Mouse (Mus musculus) heart, postnatal 10 days (tissue): Measurements from ENCODE around the gene Prtg. TPM values are rescaled to one million over a fixed set of nuclear protein-coding genes. Genes with fewer than 3 reads are reported as not detected.

Source experiments
- DNase-seq, 2 experiments: peaks; one replicate each; pipeline ENCODE4 v3.0.0; 2021
- intact Hi-C: fragments of 180-260 bp; cut with DNase I; formaldehyde crosslinking; loops from one replicate; pipeline ENCODE4 v1.15.1; 2025
- total RNA-seq, 2 experiments: library from RNA; stranded (reverse); gene quantifications; 2 replicates each; pipeline ENCODE4 v1.2.3; 2021

Prtg gene
- total RNA-seq, 2 experiments from 2014 or later = 0.22 TPM

- intact Hi-C loops = no loop called here
Measured at GRCm38 (mm10) chr9:72961959-72962358, 155.3 kb downstream of the Prtg start.

More at GRCm38 (mm10) chr9:72961959-72962358, 155.3 kb downstream of the Prtg start:
- no peak for DNase-seq

Other genes with a start within 250 kb of the Prtg start
- gene Nedd4, start 144.5 kb upstream of the Prtg start, total RNA-seq = 100 to 1,000 TPM; 490 to 566 TPM
- 1 to 10 TPM; 7.4 to 8.3 TPM for gene Pygo1, start 118.8 kb downstream of the Prtg start, total RNA-seq
- gene Dyx1c1, start 151.9 kb downstream of the Prtg start, total RNA-seq = under 1 TPM; 0.43 to 0.79 TPM
- not detected for gene Gm44503, start 152.0 kb downstream of the Prtg start, total RNA-seq
- 1 to 10 TPM; 4.6 to 4.7 TPM for gene Ccpg1os, start 178.5 kb downstream of the Prtg start, total RNA-seq
- gene Ccpg1, start 178.6 kb downstream of the Prtg start, total RNA-seq = 10 to 100 TPM; 53.4 to 53.9 TPM
- 1 to 10 TPM; 3.9 to 4.3 TPM for gene Pigb, start 233.5 kb downstream of the Prtg start, total RNA-seq
- 1 to 10 TPM; 4.4 to 6.7 TPM for gene Rab27a, start 238.0 kb downstream of the Prtg start, total RNA-seq